Mouse (Mus musculus) brain, adult 2 months (tissue): ENCODE measurements at regions not wholly inside any gene's neighbourhood (a gene's known extent, or its start where the extent isn't known, plus 50 kb on each side); places are given as distances from the start of the nearest gene placed in this dataset.

Experiments
- DNase-seq: peaks from one replicate; pipeline ENCODE4 v3.0.0; 2011; ENCODE audit warnings: low read depth, low spot score

DNA sequence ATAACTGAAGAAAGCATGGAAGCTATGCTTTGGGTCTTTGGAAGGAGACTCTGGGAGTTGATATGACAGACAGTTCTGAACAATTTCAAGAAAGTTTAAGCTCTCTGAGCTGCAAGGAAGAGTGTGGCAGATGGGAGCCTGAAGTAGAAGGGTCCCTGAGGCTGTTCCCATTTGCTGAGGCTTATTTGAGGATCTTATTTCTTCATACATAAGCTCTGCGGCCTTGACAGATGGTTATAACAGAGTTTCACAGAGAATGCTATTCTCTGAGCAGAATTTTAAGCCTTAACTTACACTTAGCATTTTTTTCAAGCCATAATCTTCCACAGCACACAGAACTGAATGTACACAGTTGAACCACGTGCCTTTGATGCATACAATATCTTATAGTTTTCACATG, 278.7 kb downstream of the Plk2 start:
- DNase-seq = peak; percentile 83

DNA sequence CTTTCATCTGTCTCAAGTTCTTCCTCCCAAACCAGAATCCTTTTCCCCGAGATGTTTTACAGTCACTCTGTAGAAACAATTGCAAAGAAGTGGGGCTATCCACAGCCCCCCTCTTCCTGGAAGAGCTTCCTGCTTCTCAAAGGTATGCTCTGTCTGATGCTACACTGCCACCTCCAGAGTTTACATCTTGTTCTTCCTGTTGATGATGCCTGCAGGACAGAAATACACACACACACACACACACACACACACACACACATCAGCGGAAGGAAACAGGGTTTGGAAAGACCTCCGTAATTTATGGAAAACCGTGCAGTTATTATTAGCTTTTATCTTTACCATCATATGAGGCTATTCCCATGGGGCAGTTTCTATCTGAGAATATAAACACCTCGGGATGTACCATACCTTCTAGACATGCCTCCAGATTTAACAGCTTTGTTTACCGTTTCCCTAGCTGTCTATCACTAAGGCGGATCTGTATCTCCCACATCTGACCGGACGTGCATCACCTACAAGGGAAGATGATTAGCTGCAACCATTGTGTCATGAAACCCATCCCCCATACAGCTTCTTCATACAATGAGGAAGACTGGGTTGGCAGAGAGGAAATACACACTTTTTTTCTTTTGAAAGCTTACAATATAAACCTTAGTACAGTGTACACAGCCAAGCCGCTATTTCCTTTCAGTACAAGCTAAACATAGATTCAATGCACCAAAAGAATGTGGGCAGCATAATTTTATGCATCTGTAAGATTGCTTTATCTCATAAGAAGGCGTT, 288.6 kb downstream of the Plk2 start:
- peak; percentile 61 for DNase-seq

DNA sequence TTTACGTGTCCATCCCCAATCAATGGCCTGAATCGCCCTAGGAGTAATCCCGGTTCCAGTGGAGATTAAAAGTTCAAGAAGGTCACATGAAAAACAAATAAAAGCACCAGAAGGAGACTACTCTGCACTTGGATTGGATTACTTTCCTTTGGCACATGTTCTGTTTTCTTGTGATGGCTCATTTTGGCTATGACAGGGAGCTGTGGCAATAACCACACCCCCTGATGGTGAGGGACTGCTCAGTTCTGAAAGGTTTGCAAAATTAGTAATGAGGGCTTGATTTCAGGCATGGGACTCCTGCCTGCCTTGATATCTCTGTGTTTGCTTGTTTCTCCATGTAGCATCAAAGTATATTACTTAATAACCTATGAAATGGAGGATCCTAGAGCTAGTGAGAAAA, 293.9 kb downstream of the Plk2 start:
- no peak for DNase-seq

DNA sequence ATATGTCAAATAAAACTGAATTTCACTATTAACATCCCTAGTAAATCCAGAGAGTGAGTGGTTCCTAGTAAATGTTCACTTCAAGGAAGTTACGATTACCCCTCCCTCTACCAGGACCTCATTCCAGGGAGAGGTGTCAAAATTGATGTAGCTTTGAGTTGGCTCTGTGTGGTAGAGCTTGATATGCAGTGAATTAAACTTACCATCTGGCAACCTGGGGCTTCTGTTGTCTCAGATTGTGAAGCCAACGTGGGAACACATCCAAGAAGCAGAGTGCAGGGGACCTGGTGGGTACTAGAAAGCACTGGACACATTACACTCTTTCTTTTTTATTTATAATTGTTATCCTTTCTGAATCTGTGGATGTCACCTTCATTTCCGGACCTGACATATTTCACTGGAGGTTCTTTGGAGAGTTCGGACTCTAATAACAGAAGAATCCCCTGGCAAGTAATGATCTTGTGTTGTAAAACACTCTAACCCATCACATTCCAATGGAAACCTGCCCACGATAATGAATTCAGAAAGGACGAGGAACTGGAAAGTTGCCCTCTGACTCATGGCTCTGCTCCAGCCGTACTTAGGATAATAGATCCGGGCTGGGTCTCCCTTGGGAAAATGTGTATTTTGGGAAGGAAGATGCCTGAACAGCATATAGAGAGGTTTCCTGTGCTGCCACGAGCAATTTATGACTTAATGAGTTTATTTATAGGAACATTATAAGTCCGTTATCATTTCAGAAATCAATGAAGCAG, 295.8 kb downstream of the Plk2 start:
- DNase-seq = peak; percentile 51

DNA sequence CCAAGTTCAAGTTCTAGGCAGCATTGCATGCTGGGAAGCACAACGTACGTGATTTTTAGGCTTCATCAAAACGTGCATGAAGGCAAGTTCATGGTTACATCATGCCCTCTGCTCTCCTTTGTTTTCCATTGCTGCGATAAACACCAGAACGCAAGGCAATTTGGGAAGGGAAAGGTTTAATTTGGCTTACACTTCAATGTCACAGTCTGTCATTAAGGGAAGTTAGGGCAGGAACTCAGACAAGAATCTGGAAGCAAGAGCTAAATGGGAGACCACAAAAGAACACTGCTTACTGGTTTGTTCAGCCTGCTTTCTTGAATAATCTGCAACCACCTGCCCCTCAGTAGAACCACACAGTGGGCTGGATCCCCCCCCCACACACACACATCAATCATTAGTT, 297.9 kb downstream of the Plk2 start:
- no peak for DNase-seq

DNA sequence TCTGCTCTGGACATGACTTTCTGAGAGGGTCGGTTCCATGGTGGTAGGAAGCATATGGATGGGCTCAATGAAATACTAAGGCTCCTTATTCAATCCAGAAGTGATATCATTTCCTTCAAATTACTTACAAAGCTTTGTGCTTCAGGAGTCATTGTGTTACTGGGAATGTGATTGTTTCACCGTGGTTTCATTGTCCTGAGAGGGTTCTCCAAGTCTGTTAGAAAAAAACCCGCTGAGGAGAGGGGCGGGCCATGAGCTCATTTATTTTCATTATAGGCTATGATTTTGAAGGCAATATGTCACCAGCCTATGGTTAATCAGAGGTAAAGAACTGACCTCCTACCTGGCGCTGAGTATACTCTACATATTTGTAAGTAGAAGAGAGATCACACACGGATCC, 300.0 kb downstream of the Plk2 start:
- DNase-seq = no peak

DNA sequence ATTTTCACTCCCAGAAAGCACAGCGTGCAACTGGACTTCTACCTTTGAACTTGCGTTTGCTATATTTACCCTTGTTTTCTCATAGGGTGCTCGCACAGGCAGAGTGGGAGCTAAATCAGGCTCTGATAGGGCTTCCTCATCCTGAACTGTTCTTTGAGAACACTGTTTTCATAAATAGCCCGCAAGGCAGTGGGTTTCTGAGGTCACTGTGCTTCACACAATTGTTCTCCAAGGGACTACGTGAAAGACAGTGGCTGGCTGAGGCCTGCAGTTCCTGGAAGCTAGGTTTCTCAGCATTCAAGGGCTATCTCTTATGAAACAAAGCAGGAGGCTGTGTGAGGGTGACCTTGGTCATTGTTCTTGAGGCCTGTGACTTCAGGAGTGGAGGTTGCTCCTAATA, 301.7 kb downstream of the Plk2 start:
- no peak for DNase-seq

DNA sequence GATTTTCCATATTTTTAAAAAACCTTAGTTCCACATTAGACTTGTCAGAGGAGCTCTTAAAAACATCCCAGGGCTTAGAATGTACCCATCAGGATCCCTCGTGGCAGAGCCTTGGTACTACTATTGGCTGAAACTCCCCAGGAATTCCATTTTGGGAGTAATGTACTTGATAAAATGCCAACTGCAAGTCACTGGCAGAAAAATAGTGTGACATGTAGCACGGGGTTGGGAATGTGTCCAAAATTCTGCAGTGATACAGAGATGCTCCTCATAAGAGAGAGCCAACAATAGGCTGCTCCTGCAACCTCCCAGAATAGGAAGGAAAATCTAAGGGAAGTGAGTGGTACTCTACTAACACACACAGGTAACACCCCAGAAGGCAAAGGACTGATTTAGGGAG, 309.4 kb downstream of the Plk2 start:
- peak; percentile 85 for DNase-seq

DNA sequence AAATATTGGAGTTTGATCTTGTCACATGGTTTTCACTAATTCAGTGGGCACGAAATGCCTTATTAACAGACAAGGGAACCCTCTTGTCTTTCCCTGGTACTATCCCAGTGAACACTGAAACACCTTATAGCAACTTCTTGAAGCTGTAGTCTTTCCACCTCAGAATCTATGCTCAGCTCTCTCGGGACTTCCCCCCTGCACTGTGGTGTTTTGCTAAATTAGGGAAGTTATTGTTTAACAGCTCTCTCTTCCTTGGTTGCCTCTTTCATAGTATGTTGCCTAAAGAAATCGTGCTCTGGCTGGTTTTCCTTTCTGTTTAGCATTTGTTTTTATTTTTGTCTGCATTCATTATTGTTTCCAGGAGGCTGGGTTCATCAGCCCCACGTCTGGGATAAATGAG, 316.0 kb downstream of the Plk2 start:
- no peak for DNase-seq

DNA sequence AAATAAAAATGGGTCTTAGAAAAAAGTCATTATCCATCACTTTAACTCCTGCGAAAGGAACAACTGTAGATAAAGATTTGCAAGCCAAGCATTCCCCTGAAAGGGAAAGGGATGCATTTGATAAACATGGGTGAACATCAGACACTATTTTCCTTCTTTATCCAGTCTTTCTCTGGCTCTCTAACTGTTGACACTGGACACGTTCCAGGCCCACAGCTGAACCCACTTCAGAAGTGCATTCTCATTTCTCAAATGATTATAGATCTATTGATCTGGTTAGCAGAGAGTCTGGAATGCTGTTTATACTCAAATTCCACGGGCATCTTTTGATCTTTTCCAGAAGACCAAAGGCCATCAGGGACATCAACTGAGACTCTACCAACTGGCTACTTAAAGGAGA, 317.7 kb downstream of the Plk2 start:
- DNase-seq = no peak

DNA sequence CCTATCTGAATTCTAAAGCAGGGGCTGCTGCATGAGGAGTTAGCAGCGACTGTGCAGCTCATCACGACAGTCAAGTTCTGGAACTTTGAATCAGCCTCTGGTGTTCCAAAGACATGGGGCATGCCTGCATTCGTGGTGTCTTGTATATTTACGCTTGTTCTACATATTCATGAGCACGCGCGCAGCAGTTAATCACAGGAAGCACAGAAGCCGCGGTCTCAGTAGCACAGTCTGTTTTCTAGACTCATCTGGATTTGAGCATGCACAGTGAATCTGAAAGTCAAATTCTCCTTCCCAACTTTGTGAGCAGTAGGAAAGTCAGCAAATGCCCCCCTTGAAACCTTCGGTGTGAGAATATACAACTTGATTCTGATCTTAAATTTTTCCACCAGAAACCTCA, 327.3 kb downstream of the Plk2 start:
- DNase-seq = peak; percentile 33

DNA sequence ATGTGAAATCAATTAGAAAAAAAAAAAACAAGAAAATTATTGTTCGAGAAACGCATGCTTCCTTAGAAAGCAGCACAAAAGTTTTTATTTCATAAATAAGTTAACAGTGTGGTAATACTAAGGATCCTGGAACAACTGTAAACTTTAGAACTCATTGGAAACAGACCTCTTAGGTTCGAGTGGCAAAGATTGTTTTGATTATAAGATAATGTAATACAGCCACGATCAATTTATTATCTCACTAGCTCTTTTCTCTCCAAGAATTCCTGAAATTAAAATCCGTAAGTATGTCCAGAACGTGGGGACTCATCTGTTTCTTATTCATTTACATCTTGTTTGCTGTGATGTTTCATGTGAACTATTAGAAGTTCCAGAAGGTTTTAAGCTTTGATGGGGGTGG, 327.9 kb downstream of the Plk2 start:
- no peak for DNase-seq

DNA sequence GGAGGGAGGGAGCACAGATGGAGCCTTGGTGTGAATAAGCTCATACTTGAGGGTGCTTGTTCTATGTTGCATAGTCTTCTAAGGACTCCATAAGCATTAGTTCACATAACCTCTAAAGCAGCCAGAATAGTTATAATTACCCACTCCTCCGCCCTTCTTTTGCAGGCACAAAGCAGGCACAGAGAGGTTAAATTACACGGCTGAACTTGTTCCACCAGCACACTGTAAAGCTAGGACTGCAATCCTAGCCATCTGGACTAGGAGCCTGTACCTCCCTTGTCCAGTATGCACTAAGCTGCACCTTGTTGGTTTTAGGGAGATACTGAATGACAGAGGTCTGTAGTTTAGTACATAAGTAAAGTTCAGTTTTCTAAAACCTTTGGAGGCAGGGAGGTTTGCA, 330.0 kb downstream of the Plk2 start:
- no peak for DNase-seq

DNA sequence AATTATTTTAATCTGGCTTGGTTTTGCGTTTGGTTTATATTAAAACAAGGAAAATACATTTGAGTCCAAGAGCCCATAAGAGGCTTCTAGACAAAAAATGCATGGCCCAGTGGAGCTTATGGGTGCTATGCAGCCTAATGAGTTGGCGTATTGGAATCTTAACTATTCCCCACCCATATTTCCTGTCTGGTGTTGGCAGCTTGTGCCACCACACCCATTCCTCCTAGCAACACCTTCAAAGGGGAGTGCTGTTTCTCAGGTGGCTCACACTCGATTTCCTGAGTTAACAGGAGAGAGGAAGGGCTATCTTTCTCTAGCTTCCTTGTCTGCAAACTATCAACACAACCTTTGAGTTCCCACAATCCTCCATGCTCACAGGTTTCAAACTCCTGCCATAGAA, 331.0 kb downstream of the Plk2 start:
- DNase-seq = no peak

DNA sequence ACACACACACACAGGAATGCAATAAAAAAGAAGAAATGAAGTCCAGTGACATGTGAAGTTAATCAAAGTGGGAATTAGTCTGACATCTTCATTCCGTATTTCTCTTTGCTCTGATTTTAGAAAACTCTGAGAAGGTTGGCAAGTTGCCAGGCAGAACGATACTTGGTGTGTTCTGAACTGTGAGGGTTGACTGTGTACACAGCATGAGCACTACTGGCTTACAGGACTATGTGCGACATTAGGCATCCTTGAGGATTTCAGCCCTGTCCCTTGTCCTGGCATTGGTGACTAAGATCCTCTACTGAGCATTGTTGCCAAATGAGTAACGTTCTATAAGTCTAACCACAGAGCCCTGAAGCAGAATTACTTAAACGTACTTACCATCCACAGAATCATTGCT, 340.7 kb downstream of the Plk2 start:
- DNase-seq = peak; percentile 35

DNA sequence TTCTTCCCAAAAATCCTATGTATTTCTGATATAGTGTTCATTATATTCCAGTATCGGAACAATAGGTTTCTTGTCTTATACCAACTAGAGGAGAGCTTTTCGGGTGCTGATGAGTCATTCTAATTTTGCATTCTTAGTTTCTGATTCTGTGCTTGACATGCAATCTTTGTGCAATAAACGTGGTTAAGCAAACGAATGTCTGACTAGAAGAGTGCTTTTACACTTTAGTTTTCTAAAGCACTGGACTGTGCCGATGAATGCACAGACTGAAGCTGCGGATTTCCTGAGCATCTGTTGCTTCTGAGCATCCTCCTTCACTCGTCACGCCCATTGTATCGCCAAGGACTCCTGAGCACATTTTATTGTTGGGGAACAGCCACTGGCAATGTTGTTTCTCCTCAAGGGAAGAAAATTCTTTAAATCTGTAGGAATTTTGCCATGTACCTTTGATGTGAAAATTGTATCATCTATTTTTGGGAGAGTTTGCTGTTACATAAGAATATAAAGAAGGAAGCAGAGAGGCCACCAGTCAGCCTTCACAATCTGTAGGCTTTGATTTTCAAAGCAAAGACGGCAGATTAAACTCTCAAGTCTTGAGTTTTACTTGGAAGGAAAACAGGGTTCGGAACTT, 346.8 kb downstream of the Plk2 start:
- DNase-seq = peak; percentile 82

DNA sequence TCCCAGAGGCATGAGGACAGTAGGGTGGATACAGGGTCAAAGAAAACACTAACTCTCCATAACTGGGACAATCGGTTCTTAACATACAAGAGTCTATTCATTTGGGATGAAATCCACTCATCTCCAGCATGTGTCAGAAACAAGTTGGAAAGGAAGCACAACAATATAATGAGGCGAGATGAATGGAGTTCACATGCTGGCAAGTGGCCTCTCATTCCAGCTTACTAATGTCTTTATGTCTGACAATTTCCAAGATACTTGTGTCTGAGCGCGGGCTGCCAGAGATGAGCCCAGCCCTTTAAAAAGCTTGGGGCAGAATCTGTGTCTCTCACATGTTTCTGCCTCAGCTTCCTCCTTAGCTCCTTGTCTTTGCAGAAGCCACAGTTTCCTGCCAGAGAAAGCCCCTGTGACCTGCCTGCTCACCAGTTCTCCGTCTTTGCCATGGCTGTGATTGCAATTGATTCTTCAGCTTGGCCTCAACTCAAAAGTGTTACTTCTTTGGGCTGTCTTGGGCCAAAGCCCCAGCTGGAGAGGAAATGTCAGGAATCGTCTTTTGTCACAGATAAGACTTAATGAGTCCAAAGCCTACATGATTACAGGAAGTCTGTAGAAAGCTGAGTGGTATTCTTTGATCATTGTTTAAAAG, 352.5 kb downstream of the Plk2 start:
- no peak for DNase-seq

DNA sequence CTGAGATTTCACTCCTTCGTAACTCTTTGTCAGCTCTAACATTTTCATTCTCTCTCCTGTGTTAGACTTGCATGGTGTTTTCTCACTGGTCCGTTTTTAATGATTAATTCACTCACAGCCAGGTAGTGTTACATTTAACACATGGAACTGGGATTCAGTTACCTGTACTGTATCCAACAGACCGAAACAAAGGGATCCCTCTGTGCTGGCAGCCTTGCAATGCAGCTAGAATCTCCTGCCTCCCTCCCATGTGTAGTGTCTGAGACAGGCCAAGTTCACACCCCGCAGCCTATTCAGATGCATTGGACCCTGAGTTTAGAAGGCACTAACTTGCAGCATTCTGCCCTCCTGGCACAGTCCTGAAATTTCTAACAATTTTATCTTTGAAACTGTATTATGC, 357.9 kb downstream of the Plk2 start:
- no peak for DNase-seq

DNA sequence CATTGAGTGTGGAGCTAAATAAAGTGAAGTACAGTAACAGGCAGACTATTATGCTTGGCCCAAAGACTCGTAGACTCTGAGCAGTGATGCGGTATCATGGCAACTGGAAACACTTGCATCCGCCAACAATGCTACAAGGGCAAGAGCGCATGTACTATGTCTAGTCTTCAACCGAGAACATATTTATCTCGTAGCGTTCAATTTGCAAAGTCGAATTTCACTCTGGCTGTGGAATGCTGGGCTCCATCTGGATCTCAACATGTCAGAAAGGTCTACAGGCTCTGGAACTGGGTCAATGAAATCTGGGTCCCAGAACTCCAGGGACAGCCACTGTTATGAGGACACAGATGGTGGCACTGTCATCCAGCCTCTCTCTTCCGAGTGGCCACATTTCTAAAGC, 359.7 kb downstream of the Plk2 start:
- peak; percentile 74 for DNase-seq

DNA sequence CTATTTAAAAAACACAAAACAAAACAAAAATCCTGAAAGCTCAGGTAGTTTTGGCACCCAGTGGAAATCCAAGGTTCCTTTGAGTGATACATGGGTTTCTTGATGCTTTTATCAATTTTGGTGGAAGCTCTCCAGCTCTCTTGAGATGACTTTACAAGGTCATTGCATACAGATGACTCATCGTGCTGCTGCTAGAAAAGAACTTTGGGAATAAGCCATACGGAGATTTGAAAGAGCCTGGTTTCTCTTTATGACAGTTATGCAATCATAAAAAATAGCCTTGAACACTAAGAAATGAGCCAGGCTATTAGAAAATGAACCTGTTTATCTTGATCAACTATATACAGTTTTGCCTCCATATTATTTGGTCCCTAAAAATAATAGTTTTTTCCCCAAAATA, 362.0 kb downstream of the Plk2 start:
- DNase-seq = peak; percentile 66

DNA sequence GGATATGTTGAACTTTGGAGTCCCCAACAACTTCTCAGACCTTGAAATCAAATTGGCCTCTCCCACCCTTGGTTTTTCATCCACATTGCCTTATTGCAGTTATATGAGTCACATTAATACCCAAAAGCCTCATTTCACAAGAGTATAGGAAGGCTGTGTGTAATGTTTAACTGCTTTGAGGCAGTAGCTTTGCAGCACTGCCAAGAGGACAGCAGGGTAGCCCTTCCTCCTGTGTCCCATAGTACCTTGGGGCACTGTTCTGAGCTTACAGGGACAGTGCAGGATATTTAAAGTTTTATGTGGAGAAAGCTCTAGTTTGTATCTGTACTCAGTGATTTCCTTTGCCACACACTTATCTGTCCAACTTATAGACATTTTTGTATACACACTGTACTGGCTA, 374.4 kb downstream of the Plk2 start:
- no peak for DNase-seq

DNA sequence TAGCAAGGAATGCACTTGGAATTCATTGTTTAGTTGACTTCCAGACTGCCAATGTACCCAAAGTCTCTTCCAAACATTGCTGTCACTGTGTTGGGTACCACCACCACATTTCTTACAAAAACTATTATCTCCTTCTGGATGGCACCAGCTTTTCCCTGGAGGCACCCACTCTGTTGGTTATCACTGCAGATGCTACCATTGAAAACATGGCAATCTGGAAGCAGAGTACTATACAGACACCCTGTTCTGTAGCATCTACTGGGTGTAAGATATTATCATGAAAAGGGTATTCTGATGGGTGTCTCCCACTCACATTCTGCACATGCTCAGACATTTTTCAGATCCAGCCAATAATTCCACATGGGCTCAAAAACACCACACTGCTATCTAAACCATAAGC, 380.4 kb downstream of the Plk2 start:
- DNase-seq = no peak
